Mouse (Mus musculus) cerebellum, adult 2 months (tissue): ENCODE measurements around the gene Lrmda. TPM values are rescaled to one million over a fixed set of nuclear protein-coding genes. Genes with fewer than 3 reads are reported as not detected.
A peak's percentile ranks its signal among the peaks of the same experiment; 100 is the strongest.

ENCODE experiments used
- DNase-seq, 2 experiments: peaks; one replicate each; pipeline ENCODE4 v3.0.0; 2021
- H3K27ac ChIP-seq: fragments of 200-500 bp; 2 replicates; pipeline ENCODE4 v1.5.1; 2012; ENCODE audit warnings: low read length, control low read depth, inconsistent platforms; ENCODE audit not compliant: insufficient read depth
- H3K27me3 ChIP-seq: fragments of 200-500 bp; 2 replicates; pipeline ENCODE4 v1.6.1; 2012; ENCODE audit warnings: inconsistent platforms, mild to moderate bottlenecking, low read length, moderate library complexity; ENCODE audit not compliant: control insufficient read depth, insufficient read depth
- H3K4me1 ChIP-seq: fragments of 200-500 bp; 2 replicates; pipeline ENCODE4 v1.6.1; 2011; ENCODE audit warnings: low read length; ENCODE audit not compliant: control insufficient read depth, insufficient read depth
- H3K4me3 ChIP-seq: fragments of 200-500 bp; replicated peaks from 2 replicates; pipeline ENCODE3; 2011; ENCODE audit warnings: mild to moderate bottlenecking, low read depth, low read length, control low read depth; ENCODE audit not compliant: insufficient read depth
- CTCF ChIP-seq: fragments of 200-500 bp; IDR thresholded peaks from 2 replicates; pipeline ENCODE4 v1.5.1; 2011; ENCODE audit warnings: low read depth, mild to moderate bottlenecking, control low read depth, low read length, moderate library complexity, borderline replicate concordance; ENCODE audit not compliant: insufficient read depth
- POLR2A ChIP-seq: fragments of 200-500 bp; IDR thresholded peaks from 2 replicates; pipeline ENCODE4 v1.6.1; 2011; ENCODE audit warnings: low read length, control low read depth, borderline replicate concordance; ENCODE audit not compliant: insufficient read depth
- WGBS: fragments of 180-500 bp; shearing (Covaris S2); methylation state at CpG from one replicate; pipeline ENCODE4 v1.1.7; 2018; 5-methylcytosine and 5-hydroxymethylcytosine counted together
- polyA plus RNA-seq: library from polyadenylated mRNA; depleted of rRNA; stranded (reverse); fragments of >200 nt; gene quantifications from 2 replicates; pipeline ENCODE4 v1.2.3, GENCODE M21; 2012

The Lrmda gene
- polyA plus RNA-seq, 1 experiment = 0.65 TPM

DNA sequence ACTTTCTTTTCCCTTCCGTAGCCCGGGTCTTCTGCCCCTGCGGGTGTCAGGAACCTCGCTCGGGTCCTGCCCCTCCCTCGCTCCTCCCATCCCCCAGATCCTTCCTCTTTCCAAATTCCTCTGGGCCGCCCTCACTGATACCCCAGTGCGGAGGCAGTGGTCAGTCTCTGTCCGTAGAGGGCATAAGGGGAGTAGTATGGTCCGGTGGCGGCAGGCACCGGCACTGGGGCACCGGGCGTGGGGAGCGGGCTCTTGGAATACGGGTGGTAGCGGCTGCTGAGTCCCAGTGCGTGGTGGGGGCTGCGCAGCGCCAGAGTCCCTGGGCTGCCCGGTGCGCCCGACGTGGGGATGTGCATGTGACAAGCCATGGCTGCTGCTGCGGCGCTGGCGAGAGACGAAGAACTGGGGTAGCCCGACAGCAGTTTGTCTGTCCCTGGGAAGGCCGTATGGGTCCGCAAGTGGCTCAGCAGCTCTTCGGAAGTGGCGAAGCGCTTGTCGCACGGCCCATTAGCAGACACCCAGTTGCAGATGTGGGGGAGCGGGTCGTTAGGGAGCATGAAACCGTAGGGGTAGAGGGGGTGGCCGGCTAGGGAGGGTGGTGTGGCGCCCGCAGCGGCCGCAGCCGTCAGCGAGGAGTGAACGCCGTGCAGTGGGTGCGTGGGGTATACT is 34.6 kb upstream of the Lrmda start:
- H3K27me3 ChIP-seq = peaks cover 7% of the 10 kb centered on the region; the same call in 1 of the 2 replicates
- DNase-seq = peak in 1 of 2 experiments; percentile 23
- TF ChIP-seq CTCF = no peak
- no peak overlapping the region for H3K27ac ChIP-seq
- H3K4me1 ChIP-seq = no peaks in the 10 kb centered on the region; the same call in 1 of the 2 replicates
- no peak overlapping the region for H3K4me3 ChIP-seq
- 60% methylated on average over 49 of the region's 49 CpGs for WGBS

DNA sequence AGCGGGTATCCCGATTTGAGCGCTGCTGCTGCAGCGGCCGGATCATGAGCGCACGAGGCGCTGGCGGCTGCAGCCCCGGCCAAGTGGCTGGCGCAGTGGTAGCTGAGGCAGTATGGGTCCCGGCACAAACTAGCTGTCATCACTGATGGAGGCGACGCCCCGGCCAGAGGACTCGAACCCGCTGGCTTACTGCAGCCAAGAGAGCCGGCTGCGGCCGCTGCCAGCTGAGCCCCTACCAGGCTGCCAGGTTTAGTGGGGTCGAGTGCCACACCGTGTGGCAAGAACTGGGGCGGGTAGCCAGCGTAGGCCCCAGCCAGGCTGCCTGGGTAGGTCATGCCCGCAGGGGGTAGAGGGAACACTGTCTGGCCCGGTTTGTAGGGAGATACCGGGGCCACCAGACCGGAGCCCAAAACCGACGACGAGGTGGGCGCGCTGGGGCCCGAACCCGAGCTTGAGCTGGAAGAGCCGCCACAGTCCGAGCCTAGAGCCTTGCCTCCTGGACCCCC is 34.0 kb upstream of the Lrmda start:
- Histone ChIP-seq H3K4me3 (peak overlapping the region; percentile 27), H3K27ac (no peak overlapping the region), H3K4me1 (no peaks in the 10 kb centered on the region; the same call in 1 of the 2 replicates), H3K27me3 (peaks cover 7% of the 10 kb centered on the region; the same call in 1 of the 2 replicates)
- TF ChIP-seq POLR2A = no peak
- no peak for TF ChIP-seq CTCF
- no peak for DNase-seq
- WGBS = 19% methylated on average over 37 of the region's 37 CpGs

DNA sequence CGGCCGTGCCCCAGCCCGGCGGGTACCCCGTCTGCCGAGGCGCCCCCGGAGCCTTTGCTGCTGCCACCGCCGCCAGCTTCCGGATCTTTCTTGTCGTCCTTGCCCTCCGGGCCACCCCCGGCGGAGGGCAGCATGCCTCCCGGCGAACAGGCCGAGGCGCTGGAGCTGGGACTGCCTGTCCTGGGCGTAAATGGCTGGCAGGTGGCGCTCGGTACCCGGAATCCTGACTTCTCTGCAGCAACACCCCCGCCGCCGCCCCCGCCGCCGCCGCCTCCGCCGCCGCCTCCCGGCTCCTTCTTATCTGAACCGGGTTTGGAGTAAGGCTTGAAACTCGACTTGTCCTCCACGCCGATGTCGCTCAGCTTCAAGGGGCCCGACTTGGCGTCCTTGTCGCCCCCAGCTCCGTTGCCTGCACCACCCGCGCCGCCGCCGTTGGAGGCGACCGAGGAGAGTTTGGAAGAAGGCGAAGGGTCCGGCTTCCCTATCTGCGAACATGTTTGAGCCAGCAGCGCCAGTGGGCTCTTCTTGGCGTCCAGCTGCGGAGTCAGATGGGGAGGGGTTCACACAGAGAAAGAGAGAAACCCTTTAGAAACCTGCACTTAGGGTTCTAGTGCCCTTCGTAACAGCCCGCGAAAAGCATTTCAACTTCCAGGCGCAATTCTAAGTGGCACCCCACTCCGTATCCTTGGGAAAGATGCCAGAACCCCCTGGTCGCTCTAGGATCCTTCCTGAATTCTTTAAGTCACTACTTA is 33.4 kb upstream of the Lrmda start:
- peak overlapping the region; percentile 54 for H3K4me3 ChIP-seq
- peak; percentile 75 to 77 for DNase-seq
- TF ChIP-seq CTCF = peak; percentile 52; the same call in 1 of the 2 replicates
- TF ChIP-seq POLR2A = no peak
- H3K27ac ChIP-seq = no peak overlapping the region
- 1% methylated on average over 62 of the region's 62 CpGs for WGBS
- H3K4me1 ChIP-seq = no peaks in the 10 kb centered on the region; the same call in 1 of the 2 replicates
- H3K27me3 ChIP-seq = peaks cover 7% of the 10 kb centered on the region; the same call in 1 of the 2 replicates

DNA sequence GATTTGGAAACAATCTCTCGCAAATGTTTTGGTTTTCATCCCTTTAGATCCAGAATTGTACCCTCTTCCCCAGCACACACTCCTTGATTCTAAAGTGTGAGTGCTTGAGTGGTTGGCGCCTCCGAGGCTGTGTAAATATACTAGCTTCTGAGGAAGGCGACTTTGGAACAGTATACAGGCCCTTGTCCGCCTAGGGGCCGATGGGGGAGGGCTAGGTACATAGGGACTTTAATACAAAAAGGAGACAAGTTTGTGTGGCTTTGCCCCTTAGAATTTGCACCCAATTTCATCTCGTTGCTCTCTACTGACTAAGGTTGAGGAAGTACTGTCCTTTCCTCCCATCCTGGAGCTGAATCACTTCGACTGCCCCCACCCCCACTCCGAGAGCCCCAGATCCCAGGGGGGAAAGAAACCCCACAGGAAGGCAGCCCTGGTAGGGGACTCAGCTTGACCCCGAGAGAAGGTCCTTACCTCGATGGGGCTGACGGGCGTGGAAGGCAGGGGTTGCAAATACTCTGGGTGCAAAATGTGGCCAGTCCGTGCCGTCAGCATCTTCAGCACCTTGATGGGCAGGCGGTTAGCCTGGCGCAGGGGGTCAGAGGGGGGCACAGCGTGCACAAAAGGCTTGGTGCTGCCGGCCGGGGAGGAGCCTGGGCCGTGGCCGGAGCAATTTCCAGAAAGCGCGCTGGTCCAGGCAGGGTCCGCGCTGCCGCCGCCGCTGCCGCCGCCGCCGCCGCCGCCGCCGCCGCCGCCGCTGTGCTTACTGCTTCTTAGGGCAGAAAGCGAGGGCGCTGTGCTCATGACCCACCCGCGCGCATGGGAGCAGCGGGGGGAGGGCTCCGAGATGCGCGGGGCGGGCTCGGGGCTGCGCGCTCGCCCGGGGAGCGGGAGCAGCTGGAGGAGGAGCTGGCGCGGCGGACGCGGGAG is 32.5 kb upstream of the Lrmda start:
- Histone ChIP-seq H3K4me1 (no peaks in the 10 kb centered on the region; the same call in 1 of the 2 replicates), H3K27me3 (peaks cover 9% of the 10 kb centered on the region; the same call in 1 of the 2 replicates), H3K4me3 (peak overlapping the region; percentile 65), H3K27ac (no peak overlapping the region)
- no peak for DNase-seq
- TF ChIP-seq CTCF = no peak
- TF ChIP-seq POLR2A = no peak
- under 1% methylated on average over 53 of the region's 61 CpGs for WGBS

DNA sequence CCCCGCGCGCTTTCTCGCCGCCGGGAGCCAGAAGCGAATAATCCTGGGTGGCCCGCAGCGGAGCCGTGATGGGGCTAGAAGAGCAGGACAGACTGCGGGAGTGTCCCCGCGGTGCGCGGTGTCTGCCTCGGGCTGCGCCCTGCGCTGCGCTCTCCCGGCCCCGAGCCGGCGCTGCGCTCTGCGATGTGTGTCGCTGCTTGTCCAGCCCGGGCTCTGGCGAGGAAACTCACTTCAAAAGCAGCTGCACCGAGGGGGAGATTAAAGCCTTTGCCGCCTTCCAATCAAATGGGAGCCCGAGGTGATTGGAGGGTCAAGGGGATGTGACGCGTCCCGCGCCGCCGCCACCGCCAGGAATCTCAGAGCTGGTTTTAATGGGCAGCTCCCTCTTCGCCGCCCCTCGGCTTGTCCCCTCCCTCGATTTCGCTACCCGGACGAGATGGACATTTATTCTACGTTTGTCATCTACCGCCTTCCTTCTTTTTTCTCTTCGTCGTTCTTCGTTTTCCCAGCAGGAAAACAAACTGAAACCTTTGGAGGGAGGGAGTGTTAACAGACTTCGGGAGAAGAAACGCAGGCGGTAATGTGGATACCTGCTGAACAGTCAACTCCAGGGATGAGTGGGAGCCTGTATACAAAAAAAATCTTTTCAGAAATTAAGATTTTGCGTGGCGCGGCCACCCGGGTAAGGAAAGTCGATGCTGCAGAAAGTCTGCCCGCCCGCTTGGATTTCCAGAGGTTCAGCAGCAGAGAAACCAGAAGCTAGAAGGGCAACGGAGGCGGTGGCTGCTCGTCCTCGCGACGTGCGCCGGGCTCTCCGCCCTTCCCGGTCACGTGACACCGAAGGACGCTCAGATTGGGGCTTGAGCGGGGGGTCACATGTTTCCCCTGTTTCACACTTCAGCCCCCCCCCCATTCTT is 31.6 kb upstream of the Lrmda start:
- DNase-seq = peak; percentile 74 to 84
- H3K27ac ChIP-seq = no peak overlapping the region
- H3K4me1 ChIP-seq = no peaks in the 10 kb centered on the region; the same call in 1 of the 2 replicates
- TF ChIP-seq POLR2A (no peak), CTCF (no peak)
- H3K4me3 ChIP-seq = peak overlapping the region; percentile 65
- under 1% methylated on average over 69 of the region's 74 CpGs for WGBS
- peaks cover 8% of the 10 kb centered on the region; the same call in 1 of the 2 replicates for H3K27me3 ChIP-seq

DNA sequence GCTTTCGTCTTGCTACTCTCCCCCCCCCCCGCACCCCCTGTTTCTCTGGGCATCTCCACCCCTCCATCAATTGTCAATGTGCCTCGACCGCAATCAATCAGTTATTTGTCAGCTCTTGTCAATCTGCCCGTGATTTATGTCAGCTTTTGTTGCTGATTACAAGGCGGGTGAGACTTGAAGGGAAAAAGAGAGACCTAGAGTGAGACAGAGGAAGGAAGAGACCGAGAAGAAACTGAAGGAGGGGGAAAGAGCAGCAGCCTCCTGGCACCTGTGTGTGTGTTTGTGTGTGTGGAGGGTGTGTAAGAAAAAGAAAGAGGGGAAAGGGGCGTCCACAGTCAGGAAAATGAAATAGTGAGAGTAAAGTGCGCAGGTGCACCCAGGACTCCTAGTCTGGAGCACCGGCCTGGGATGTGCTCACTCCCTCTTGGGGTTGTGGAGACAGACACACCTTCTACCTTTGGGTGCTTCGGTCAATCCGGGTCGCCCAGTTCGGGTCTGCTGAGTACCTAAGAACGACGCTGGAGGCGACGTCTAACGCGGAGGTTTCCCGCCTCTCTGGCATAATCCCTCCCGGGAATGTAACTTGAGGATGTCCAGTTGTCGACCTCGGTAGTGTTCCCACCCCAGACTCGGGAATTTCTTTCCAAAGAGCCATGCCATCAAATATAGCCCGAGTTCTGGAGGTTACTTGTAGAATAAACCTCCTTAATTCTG is 30.8 kb upstream of the Lrmda start:
- TF ChIP-seq CTCF (no peak), POLR2A (no peak)
- peak overlapping the region; percentile 43 for H3K4me3 ChIP-seq
- 1% methylated on average over 26 of the region's 26 CpGs for WGBS
- peaks cover 3% of the 10 kb centered on the region; the same call in 1 of the 2 replicates for H3K27me3 ChIP-seq
- no peak overlapping the region for H3K27ac ChIP-seq
- peak; percentile 6 to 31 for DNase-seq
- no peaks in the 10 kb centered on the region; the same call in 1 of the 2 replicates for H3K4me1 ChIP-seq
